Mouse (Mus musculus): Measurements from ENCODE around the gene Ap1m1. TPM values are rescaled to one million over a fixed set of nuclear protein-coding genes. Genes with fewer than 3 reads are reported as not detected.

Ap1m1 gene
- total RNA-seq, 4 experiments from 2014 or later = 17.6 to 20.9 (median 19.1) TPM

GRCm38 (mm10) chr8:72291104-72291503 lies 51.3 kb downstream of the Ap1m1 start:
- DNase-seq (ENCODE audit: low spot score in 2 of 2) = no peak

- no peak for DNase-seq (ENCODE audit: low spot score in 2 of 2)
Observed at GRCm38 (mm10) chr8:72293309-72293708, 53.5 kb downstream of the Ap1m1 start.

DNA sequence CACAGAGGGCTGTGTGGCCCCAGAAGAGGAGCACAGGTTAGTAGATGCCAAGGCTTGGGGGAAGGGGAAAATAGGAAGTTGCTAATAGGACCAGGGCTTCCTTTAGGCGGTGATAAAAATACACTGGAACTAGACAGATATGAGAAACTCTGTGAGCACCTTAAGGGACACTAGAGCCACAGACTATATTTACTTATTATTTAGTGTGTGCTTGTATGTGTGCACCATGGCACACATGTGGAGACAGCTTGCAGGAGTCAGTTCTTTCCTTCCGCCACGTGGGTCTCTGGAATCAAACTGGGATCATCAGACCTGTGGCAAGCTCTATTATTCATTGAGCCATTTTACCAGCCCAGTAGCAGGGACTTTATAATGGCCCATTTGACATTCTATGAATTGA lies 55.3 kb downstream of the Ap1m1 start:
- DNase-seq (ENCODE audit: low spot score in 2 of 2) = no peak

DNA sequence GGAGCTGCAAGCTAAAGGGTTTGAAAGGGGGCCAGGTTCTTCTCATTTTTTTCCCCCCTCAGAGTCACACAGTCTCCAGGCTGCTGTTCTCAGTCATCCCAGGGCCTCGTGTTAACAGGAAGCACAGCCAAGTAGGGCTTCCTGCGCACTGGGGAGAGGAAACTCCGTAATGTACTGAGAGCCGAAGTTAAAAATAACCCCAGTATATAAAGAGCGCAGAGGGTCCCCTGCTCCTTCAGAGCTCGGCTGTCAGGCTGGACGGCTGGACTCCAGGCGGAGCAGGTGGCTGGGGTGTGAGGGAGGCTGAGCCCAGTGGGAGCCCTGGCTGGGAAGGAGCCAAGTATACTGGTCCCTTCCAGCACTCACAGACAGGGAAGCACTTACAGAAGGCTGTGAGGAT lies 55.9 kb downstream of the Ap1m1 start:
- DNase-seq (ENCODE audit: low spot score in 2 of 2) = peak; percentile 88 to 90

DNA sequence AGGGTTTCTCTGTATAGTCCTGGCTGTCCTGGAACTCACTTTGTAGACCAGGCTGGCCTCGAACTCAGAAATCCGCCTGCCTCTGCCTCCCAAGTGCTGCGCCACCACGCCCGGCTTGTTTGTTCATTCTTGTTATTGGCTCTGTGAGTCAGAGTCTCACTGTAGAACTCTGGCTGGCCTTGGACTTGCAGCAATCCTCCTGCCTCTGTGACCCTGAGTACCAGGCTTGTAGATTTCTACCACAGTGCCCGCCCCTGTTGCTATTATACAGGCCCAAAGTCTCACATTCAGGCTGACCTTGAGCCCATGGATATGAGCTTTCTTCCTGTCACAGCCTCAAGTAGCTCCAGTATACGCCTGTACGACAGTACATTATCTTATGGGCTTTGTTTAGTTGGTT lies 56.7 kb downstream of the Ap1m1 start:
- DNase-seq (ENCODE audit: low spot score in 2 of 2) = no peak

- DNase-seq (ENCODE audit: low spot score in 2 of 2) = no peak
Observed at GRCm38 (mm10) chr8:72298928-72299327, 59.1 kb downstream of the Ap1m1 start.

GRCm38 (mm10) chr8:72300654-72301400 lies 61.0 kb downstream of the Ap1m1 start:
- no peak for DNase-seq (ENCODE audit: low spot score in 2 of 2)

DNA sequence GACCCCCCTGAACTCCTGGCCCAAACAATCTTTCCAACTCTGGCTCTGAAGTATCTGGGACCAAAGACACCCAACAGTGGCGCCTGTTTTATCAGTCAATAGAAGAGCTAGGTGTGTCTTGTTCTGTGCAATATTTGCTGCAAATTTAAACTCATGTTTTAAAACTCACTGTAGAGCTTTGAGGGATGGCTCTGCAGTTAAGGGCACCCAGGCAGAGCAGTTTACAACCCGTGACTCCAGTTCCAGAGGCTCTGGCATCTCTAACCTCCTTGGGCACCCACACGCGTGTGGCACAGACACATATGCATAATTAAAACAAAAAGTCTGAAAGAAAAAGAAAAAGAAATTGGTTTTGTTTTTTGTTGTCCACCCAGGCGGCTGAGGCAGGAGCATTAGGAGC lies 61.7 kb downstream of the Ap1m1 start:
- DNase-seq (ENCODE audit: low spot score in 2 of 2) = no peak

- no peak for DNase-seq (ENCODE audit: low spot score in 2 of 2)
Observed at GRCm38 (mm10) chr8:72302986-72303612, 63.3 kb downstream of the Ap1m1 start.

DNA sequence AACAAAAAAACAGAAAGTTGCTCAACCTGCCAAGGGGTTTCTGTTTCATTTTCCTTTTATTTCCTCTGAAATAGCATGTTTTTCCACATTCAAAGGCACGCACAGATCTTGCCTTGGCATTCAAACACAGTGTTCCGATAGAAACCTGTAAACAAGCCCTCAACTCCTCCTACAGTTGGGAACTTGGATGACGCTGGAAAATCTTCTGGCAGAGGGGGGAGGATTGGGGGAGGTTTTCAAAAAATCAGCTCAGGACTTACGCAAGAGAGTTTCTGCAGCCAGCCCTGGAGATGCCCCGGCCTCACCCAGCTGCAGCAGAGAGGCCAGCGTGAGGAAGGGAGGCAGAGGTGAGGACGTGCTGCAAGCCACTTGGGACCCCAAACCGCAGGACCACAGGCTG lies 63.8 kb downstream of the Ap1m1 start:
- peak; percentile 57 to 71 for DNase-seq (ENCODE audit: low spot score in 2 of 2)

GRCm38 (mm10) chr8:72305210-72305905 lies 65.5 kb downstream of the Ap1m1 start, which contains the start of gene Gm10282:
Gm10282 (minus strand) TSS chr8:72305260.
- no peak for DNase-seq (ENCODE audit: low spot score in 2 of 2)

DNA sequence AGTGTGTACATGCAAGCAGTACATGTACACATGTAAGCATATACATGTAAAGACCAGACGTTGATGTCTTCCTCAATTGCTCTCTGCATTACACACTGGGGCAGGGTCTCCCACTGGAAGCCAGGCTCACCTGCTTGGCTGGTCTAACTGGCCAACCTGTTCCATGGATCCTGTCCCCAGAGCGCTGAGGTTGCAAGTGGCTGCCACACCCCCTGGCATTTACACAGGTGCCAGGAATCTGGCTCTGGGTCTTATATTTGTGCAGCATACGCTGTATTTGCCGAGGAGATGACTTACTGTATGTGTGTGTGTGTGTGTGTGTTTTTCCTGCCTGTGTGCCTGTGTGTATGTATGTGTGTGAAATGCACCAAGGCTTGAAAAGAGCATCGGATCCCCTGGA lies 67.1 kb downstream of the Ap1m1 start:
- no peak for DNase-seq (ENCODE audit: low spot score in 2 of 2)

Other genes with a start within 250 kb of the Ap1m1 start
- under 1 TPM in 2 of 4 experiments, not detected in 2; 0.54 to 0.91 TPM for gene Cyp4f18, start 230.4 kb upstream of the Ap1m1 start, total RNA-seq (2022)
- gene Olfr372, start 198.8 kb upstream of the Ap1m1 start, total RNA-seq (2022) = not detected
- not detected for gene Olfr373, start 156.8 kb upstream of the Ap1m1 start, total RNA-seq (2022)
- not detected for gene Olfr374, start 133.0 kb upstream of the Ap1m1 start, total RNA-seq (2022)
- 10 to 100 TPM; 15.5 to 29.6 (median 21.3) TPM for gene Tpm4, start 105.0 kb upstream of the Ap1m1 start, total RNA-seq (2022)
- 10 to 100 TPM in 2 of 4 experiments, 1 to 10 TPM in 2; 6.3 to 14.1 (median 9.0) TPM for gene Rab8a, start 78.8 kb upstream of the Ap1m1 start, total RNA-seq (2022)
- not detected for gene Hsh2d, start 50.4 kb upstream of the Ap1m1 start, total RNA-seq (2022)
- not detected for gene Cib3, start 27.2 kb upstream of the Ap1m1 start, total RNA-seq (2022)
- gene Gm11034, start 26.4 kb upstream of the Ap1m1 start, total RNA-seq (2022) = not detected
- gene Fam32a, start 20.3 kb upstream of the Ap1m1 start, total RNA-seq (2022) = 1 to 10 TPM; 5.9 to 9.7 (median 7.9) TPM
- 1 to 10 TPM; 1.7 to 3.2 (median 2.8) TPM for gene Gm10282, start 65.2 kb downstream of the Ap1m1 start, total RNA-seq (2022)
- gene Klf2, start 79.0 kb downstream of the Ap1m1 start, total RNA-seq (2022) = 10 to 100 TPM in 3 of 4 experiments, 1 to 10 TPM in 1; 6.8 to 14.3 (median 11.5) TPM
- gene Eps15l1, start 181.4 kb downstream of the Ap1m1 start, total RNA-seq (2022) = 10 to 100 TPM; 16.3 to 22.2 (median 20.9) TPM
- 1 to 10 TPM; 3.7 to 4.5 (median 4.2) TPM for gene Calr3, start 203.9 kb downstream of the Ap1m1 start, total RNA-seq (2022)
- 1 to 10 TPM; 3.0 to 5.2 (median 3.6) TPM for gene 1700030K09Rik, start 203.9 kb downstream of the Ap1m1 start, total RNA-seq (2022)
- gene Cherp, start 235.2 kb downstream of the Ap1m1 start, total RNA-seq (2022) = 10 to 100 TPM; 23.3 to 28.2 (median 25.7) TPM

Data from gastrocnemius, adult 8-10 months (tissue).